Mouse (Mus musculus) mesoderm, embryonic 11.5 days (tissue): ENCODE data around the gene Gm21969.
A peak's percentile ranks its signal among the peaks of the same experiment; 100 is the strongest.

Experiments
- DNase-seq: peaks from one replicate; pipeline ENCODE4 v3.0.0-alpha.2; 2012; ENCODE audit warnings: low read depth, low spot score

Gm21969 gene

GRCm38 (mm10) chr4:139653238-139653637 lies 50.3 kb downstream of the Gm21969 start, which contains the start of gene Tas1r2:
Gene Tas1r2 (plus strand): TSS chr4:139653538.
- no peak for DNase-seq

GRCm38 (mm10) chr4:139661897-139662296 lies 58.9 kb downstream of the Gm21969 start:
- DNase-seq, result no peak

GRCm38 (mm10) chr4:139667632-139668031 lies 64.6 kb downstream of the Gm21969 start:
- DNase-seq, result no peak

- DNase-seq, result peak; percentile 78
Observed at GRCm38 (mm10) chr4:139669847-139670246, 66.9 kb downstream of the Gm21969 start.

- peak; percentile 63 for DNase-seq
Observed at GRCm38 (mm10) chr4:139675696-139676095, 72.7 kb downstream of the Gm21969 start.

GRCm38 (mm10) chr4:139683728-139684638 lies 81.0 kb downstream of the Gm21969 start:
- DNase-seq, result no peak

- peak; percentile 82 for DNase-seq
Observed at GRCm38 (mm10) chr4:139684639-139685017, 81.6 kb downstream of the Gm21969 start.

- DNase-seq, result no peak
Observed at GRCm38 (mm10) chr4:139688058-139688457, 85.1 kb downstream of the Gm21969 start.

- DNase-seq, result no peak
Observed at GRCm38 (mm10) chr4:139689627-139690269, 86.8 kb downstream of the Gm21969 start.

GRCm38 (mm10) chr4:139693315-139693714 lies 90.3 kb downstream of the Gm21969 start:
- no peak for DNase-seq

- peak; percentile 69 for DNase-seq
Observed at GRCm38 (mm10) chr4:139697755-139698154, 94.8 kb downstream of the Gm21969 start.

GRCm38 (mm10) chr4:139698602-139699001 lies 95.6 kb downstream of the Gm21969 start:
- peak; percentile 48 for DNase-seq

- DNase-seq, result no peak
Observed at GRCm38 (mm10) chr4:139702914-139703313, 99.9 kb downstream of the Gm21969 start.

- no peak for DNase-seq
Observed at GRCm38 (mm10) chr4:139703468-139703867, 100.5 kb downstream of the Gm21969 start.

- DNase-seq, result no peak
Observed at GRCm38 (mm10) chr4:139705986-139706385, 103.0 kb downstream of the Gm21969 start.

- DNase-seq, result no peak
Observed at GRCm38 (mm10) chr4:139710467-139711334, 107.7 kb downstream of the Gm21969 start.
